Mouse (Mus musculus): ENCODE data around the gene Smim13.

GRCm38 (mm10) chr13:41298996-41299395 is 49.4 kb downstream of the Smim13 start:
- TF ChIP-seq CTCF (conservative IDR thresholded peaks at IDR 0.05; ENCODE audit: low read length) (no peak), NANOG (IDR thresholded peaks at IDR 0.05; ENCODE audit: borderline replicate concordance, low read length) (no peak)
